Mouse (Mus musculus) liver, embryonic 11.5 days (tissue): ENCODE measurements around the gene Zfp652. TPM values are rescaled to one million over a fixed set of nuclear protein-coding genes. Genes with fewer than 3 reads are reported as not detected.
A peak's percentile ranks its signal among the peaks of the same experiment; 100 is the strongest.
"Not testable (repeated sequence)": the region's sequence is repeated elsewhere in the genome, so short reads cannot be mapped to it uniquely, and the experiment has no call there.

Experiments used
- ATAC-seq: fragments of 200-750 bp; cut with Nextera tagmentation; replicated peaks from 2 replicates; pipeline ENCODE4 v1.8.0; 2017; ENCODE audit warnings: moderate number of reproducible peaks, mild to moderate bottlenecking, moderate TSS enrichment, moderate library complexity; ENCODE audit not compliant: low FRiP score
- DNase-seq: peaks from one replicate; pipeline ENCODE4 v3.0.0-alpha.2; 2017; ENCODE audit warnings: low spot score
- H3K27ac ChIP-seq: fragments of 300-500 bp; sonication (generic); 2 replicates; pipeline ENCODE4 v1.5.1; 2014; ENCODE audit warnings: mild to moderate bottlenecking, low read depth, low read length, control low read depth
- H3K27me3 ChIP-seq: fragments of 300-500 bp; sonication (generic); replicated peaks from 2 replicates; pipeline ENCODE4 v1.6.1; 2014; ENCODE audit warnings: low read length, mixed read lengths; ENCODE audit not compliant: control insufficient read depth, insufficient read depth
- H3K36me3 ChIP-seq: fragments of 300-500 bp; sonication (generic); 2 replicates; pipeline ENCODE4 v1.6.1; 2014; ENCODE audit warnings: mild to moderate bottlenecking, low read length, moderate library complexity, mixed read lengths; ENCODE audit not compliant: control insufficient read depth, insufficient read depth
- H3K4me1 ChIP-seq: fragments of 300-500 bp; sonication (generic); replicated peaks from 2 replicates; pipeline ENCODE4 v1.6.1; 2014; ENCODE audit warnings: low read length, mixed read lengths; ENCODE audit not compliant: control insufficient read depth, insufficient read depth
- H3K4me2 ChIP-seq: fragments of 300-500 bp; sonication (generic); 2 replicates; pipeline ENCODE4 v1.6.1; 2014; ENCODE audit warnings: mild to moderate bottlenecking, control low read depth, moderate library complexity
- H3K4me3 ChIP-seq: fragments of 300-500 bp; sonication (generic); 2 replicates; pipeline ENCODE4 v1.5.1; 2014; ENCODE audit warnings: low read depth, low read length, control low read depth
- H3K9ac ChIP-seq: fragments of 300-500 bp; sonication (generic); 2 replicates; pipeline ENCODE4 v1.6.1; 2014; ENCODE audit warnings: low read depth, low read length, control low read depth
- H3K9me3 ChIP-seq: fragments of 300-500 bp; sonication (generic); 2 replicates; pipeline ENCODE4 v1.6.1; 2016; ENCODE audit warnings: low read length, inconsistent platforms, mixed read lengths; ENCODE audit not compliant: control insufficient read depth
- WGBS: fragments of 180-500 bp; shearing (Covaris S2); extraction: QIAGEN DNeasy Blood & Tissue Kit; methylation state at CpG from one replicate; pipeline ENCODE4 v1.1.7; 2014; 5-methylcytosine and 5-hydroxymethylcytosine counted together
- polyA plus RNA-seq: library from polyadenylated mRNA; unstranded; fragments of >200 nt; fragmentation: Nextera tagmentation; extraction: Ambion mirVana; gene quantifications from 2 replicates; pipeline ENCODE4 v1.2.1, GENCODE M21; 2014

Zfp652 gene
- polyA plus RNA-seq, 1 experiment from 2014 or later, result 8.7 TPM

DNA sequence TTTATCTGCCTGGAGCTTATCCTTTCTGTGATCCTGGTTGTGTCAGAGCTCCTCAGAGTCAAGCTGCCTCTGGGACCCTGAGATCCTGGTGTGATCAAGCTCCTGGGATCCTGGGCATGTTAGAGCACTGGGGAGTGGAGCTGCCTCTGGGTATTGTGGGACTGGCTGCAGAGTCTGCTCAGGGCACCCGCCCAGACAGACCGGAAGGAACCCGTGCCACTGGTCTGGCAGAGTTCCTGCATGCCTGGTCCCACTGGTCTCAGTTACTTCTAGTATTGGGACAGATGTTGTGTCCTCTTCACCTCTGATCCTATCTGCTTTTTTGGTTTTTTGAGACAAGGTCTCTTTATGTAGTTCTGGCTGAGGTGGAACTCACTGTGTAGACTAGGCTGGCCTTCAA, 25.3 kb downstream of the Zfp652 start:
- H3K4me3 ChIP-seq, result no peak overlapping the region
- ATAC-seq, result no peak
- H3K27me3 ChIP-seq, result no peaks in the 10 kb centered on the region
- H3K9me3 ChIP-seq, result no peaks in the 10 kb centered on the region
- H3K4me2 ChIP-seq, result no peak overlapping the region
- no peak overlapping the region for H3K27ac ChIP-seq
- peaks cover 5% of the 10 kb centered on the region; the same call in 1 of the 2 replicates for H3K4me1 ChIP-seq
- 0 out of 2 replicates have a peak, but pooled peaks cover 2% of the 10 kb centered on the region for H3K36me3 ChIP-seq
- WGBS, result 75% methylated on average over 3 of the region's 3 CpGs
- DNase-seq, result no peak
- no peak overlapping the region for H3K9ac ChIP-seq

DNA sequence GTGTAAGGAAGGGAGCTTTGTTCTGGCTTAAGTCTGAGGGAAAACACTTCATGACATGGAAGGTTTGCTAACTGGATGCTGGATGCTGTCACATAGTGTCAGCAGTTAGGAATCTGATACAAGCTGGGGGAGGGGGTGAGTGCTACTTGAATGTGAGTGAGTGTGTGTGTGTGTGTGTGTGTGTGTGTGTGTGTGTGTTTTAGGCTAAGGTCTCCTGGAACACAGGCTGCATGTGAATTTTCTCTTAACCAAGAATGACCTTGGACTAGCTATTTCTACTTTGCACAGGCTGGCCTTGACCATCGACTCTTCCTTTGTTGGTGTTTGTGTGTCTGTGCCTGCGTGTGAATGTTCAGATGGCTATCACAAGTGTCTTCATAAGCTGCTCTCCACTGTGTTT, 32.0 kb downstream of the Zfp652 start:
- no peak overlapping the region for H3K9ac ChIP-seq
- no peaks in the 10 kb centered on the region for H3K27me3 ChIP-seq
- no peak overlapping the region for H3K4me3 ChIP-seq
- WGBS, result 78% methylated on average over 2 of the region's 2 CpGs
- DNase-seq, result no peak
- H3K9me3 ChIP-seq, result no peaks in the 10 kb centered on the region
- no peak overlapping the region for H3K4me2 ChIP-seq
- ATAC-seq, result no peak
- H3K4me1 ChIP-seq, result no peaks in the 10 kb centered on the region; the same call in 1 of the 2 replicates
- peaks cover under 1% of the 10 kb centered on the region; the same call in 1 of the 2 replicates for H3K36me3 ChIP-seq
- no peak overlapping the region for H3K27ac ChIP-seq

GRCm38 (mm10) chr11:95746821-95747220, 34.3 kb downstream of the Zfp652 start:
- H3K36me3 ChIP-seq, result peaks cover 2% of the 10 kb centered on the region; the same call in 1 of the 2 replicates
- 84% methylated on average over 4 of the region's 4 CpGs for WGBS
- H3K4me2 ChIP-seq, result no peak overlapping the region
- no peaks in the 10 kb centered on the region for H3K9me3 ChIP-seq
- ATAC-seq (no peak), DNase-seq (no peak)
- H3K9ac ChIP-seq, result no peak overlapping the region
- H3K27ac ChIP-seq, result no peak overlapping the region
- no peak overlapping the region for H3K4me3 ChIP-seq
- no peaks in the 10 kb centered on the region; the same call in 1 of the 2 replicates for H3K4me1 ChIP-seq
- H3K27me3 ChIP-seq, result no peaks in the 10 kb centered on the region

- Histone ChIP-seq H3K9ac (no peak overlapping the region), H3K36me3 (peaks cover 7% of the 10 kb centered on the region; the same call in 1 of the 2 replicates), H3K4me2 (no peak overlapping the region), H3K4me1 (no peaks in the 10 kb centered on the region; the same call in 1 of the 2 replicates), H3K27me3 (no peaks in the 10 kb centered on the region), H3K4me3 (no peak overlapping the region), H3K9me3 (no peaks in the 10 kb centered on the region), H3K27ac (no peak overlapping the region)
- DNase-seq (no peak), ATAC-seq (no peak)
- 83% methylated on average over 5 of the region's 5 CpGs for WGBS
These were observed 35.9 kb downstream of the Zfp652 start for GRCm38 (mm10) chr11:95748331-95748730.

GRCm38 (mm10) chr11:95749619-95750018, 37.1 kb downstream of the Zfp652 start:
- Histone ChIP-seq H3K4me3 (no peak overlapping the region), H3K9me3 (no peaks in the 10 kb centered on the region), H3K4me2 (no peak overlapping the region), H3K4me1 (no peaks in the 10 kb centered on the region; the same call in 1 of the 2 replicates), H3K36me3 (peaks cover 16% of the 10 kb centered on the region), H3K9ac (no peak overlapping the region), H3K27me3 (no peaks in the 10 kb centered on the region), H3K27ac (peak overlapping the region; percentile 36; the same call in 1 of the 2 replicates)
- DNase-seq (no peak), ATAC-seq (no peak)
- WGBS, result 52% methylated on average over 15 of the region's 15 CpGs

DNA sequence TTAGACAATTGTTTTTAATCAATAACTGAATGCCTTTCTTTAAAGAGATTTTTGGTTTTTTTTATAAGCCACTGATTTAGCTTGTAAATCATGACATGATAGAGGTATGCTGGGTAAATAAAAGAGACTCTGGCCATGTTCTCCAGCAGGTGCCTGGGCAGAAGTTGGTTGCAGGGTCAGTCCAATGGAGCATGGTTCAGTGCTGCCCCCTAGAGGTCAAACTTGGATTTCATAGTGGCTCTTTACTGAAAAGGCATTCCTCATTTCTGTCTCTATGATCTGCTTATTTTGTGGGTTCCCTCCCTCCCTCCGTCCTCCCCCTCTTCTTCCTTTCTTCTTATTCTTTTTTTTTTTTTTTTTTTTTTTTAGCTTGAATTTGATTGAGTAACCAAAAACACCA, 38.5 kb downstream of the Zfp652 start:
- Histone ChIP-seq H3K4me3 (no peak overlapping the region), H3K9ac (no peak overlapping the region), H3K27me3 (no peaks in the 10 kb centered on the region), H3K4me1 (no peaks in the 10 kb centered on the region), H3K36me3 (peaks cover 22% of the 10 kb centered on the region), H3K4me2 (no peak overlapping the region), H3K27ac (no peak overlapping the region), H3K9me3 (no peaks in the 10 kb centered on the region)
- peak; percentile 58 for DNase-seq
- 0 out of 2 replicates have a peak, but pooled peaks have one; percentile 47 for ATAC-seq
- WGBS, result 0% methylated on average over 1 of the region's 1 CpGs

GRCm38 (mm10) chr11:95755137-95755536, 42.7 kb downstream of the Zfp652 start:
- DNase-seq, H3K4me3 ChIP-seq, H3K27ac ChIP-seq, H3K9ac ChIP-seq, H3K27me3 ChIP-seq, H3K4me1 ChIP-seq, ATAC-seq, H3K4me2 ChIP-seq, H3K9me3 ChIP-seq: not testable (repeated sequence)
- H3K36me3 ChIP-seq, result peaks cover 24% of the 10 kb centered on the region
- 92% methylated on average over 4 of the region's 4 CpGs for WGBS

DNA sequence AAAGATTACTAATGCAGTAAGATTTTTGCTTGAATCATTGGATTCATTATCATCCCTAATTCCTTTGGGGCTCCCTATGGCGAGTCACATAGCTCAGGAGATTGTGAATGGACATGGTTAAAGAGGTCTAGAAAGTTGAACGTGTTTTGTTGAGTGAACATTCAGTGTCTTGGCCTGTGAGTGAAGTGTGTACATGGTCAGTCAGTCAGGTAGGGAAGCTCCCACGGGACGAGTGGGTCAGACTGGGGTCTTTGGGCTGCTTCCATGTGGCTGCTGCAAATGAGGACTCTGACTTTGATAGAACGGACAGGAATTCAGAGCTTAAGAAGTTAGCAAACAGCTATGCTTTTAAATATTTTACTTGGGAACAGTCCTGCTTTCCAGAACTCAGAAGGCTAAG, 48.0 kb downstream of the Zfp652 start:
- no peaks in the 10 kb centered on the region for H3K4me1 ChIP-seq
- ATAC-seq (no peak), DNase-seq (no peak)
- no peak overlapping the region for H3K27ac ChIP-seq
- H3K36me3 ChIP-seq, result peaks cover 13% of the 10 kb centered on the region; the same call in 1 of the 2 replicates
- H3K4me2 ChIP-seq, result no peak overlapping the region
- no peaks in the 10 kb centered on the region for H3K27me3 ChIP-seq
- 90% methylated on average over 5 of the region's 5 CpGs for WGBS
- H3K4me3 ChIP-seq, result no peak overlapping the region
- H3K9me3 ChIP-seq, result no peaks in the 10 kb centered on the region
- no peak overlapping the region for H3K9ac ChIP-seq

DNA sequence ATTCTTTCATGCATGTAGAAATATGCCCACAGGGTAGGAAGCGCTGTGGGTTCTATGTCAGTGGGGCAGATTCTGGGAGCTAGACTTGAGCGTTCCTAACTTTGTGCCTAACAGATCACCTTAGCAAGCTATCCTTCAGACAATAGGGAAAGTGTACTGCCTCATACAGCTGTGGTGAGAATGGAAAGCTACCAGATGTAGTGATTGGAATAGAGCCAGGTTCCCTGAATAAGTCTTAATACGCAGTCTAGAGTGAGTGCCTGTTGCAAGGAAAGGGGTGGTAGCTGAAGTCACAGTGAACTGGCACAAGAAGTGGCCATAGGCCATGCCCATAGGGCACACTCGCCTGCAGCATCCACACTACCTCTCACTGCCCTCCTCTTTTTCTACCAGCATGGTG, 50.5 kb downstream of the Zfp652 start:
- Histone ChIP-seq H3K9me3 (no peaks in the 10 kb centered on the region), H3K27ac (no peak overlapping the region), H3K4me3 (no peak overlapping the region), H3K27me3 (no peaks in the 10 kb centered on the region), H3K36me3 (peaks cover 6% of the 10 kb centered on the region; the same call in 1 of the 2 replicates), H3K4me2 (no peak overlapping the region), H3K4me1 (no peaks in the 10 kb centered on the region), H3K9ac (no peak overlapping the region)
- WGBS, result 94% methylated on average over 4 of the region's 4 CpGs
- no peak for DNase-seq
- ATAC-seq, result no peak
